Mouse (Mus musculus): ENCODE measurements at regions not wholly inside any gene's neighbourhood (a gene's known extent, or its start where the extent isn't known, plus 50 kb on each side); places are given as distances from the start of the nearest gene placed in this dataset.

- no peaks in the 10 kb centered on the region for H3K9me3 ChIP-seq (replicated peaks; ENCODE audit: insufficient read depth, low read length)
- TF ChIP-seq SIN3A (IDR thresholded peaks at IDR 0.05; ENCODE audit: low read length) (no peak), UBTF (IDR thresholded peaks at IDR 0.05; ENCODE audit: borderline replicate concordance, insufficient read depth, low read depth, low read length) (no peak), EP300 (IDR thresholded peaks at IDR 0.05; ENCODE audit: low read depth in 1 of 2, low read length in 2 of 2) (no peak), POLR2AphosphoS2 (IDR thresholded peaks at IDR 0.05; ENCODE audit: low read length) (no peak), SMC3 (IDR thresholded peaks at IDR 0.05; ENCODE audit: low read depth, low read length) (no peak), NELFE (IDR thresholded peaks at IDR 0.05; ENCODE audit: low read depth, low read length) (no peak), TBP (IDR thresholded peaks at IDR 0.05; ENCODE audit: low read depth, low read length) (no peak), ZNF384 (IDR thresholded peaks at IDR 0.05; ENCODE audit: low read depth, low read length) (no peak), ZC3H11A (IDR thresholded peaks at IDR 0.05; ENCODE audit: low read depth, low read length) (no peak), MYB (IDR thresholded peaks at IDR 0.05; ENCODE audit: low read depth, low read length) (no peak), ELF1 (IDR thresholded peaks at IDR 0.05; ENCODE audit: low read depth, low read length) (no peak), RAD21 (IDR thresholded peaks at IDR 0.05; ENCODE audit: low read depth, low read length) (no peak), POLR2AphosphoS5 (IDR thresholded peaks at IDR 0.05; ENCODE audit: borderline replicate concordance, low read depth, low read length) (no peak), BHLHE40 (IDR thresholded peaks at IDR 0.05; ENCODE audit: borderline replicate concordance, low read depth, low read length) (no peak), HCFC1 (IDR thresholded peaks at IDR 0.05; ENCODE audit: low read depth, low read length) (no peak), ZKSCAN1 (IDR thresholded peaks at IDR 0.05; ENCODE audit: low read depth, low read length) (no peak)
Measured at GRCm38 (mm10) chr15:96185901-96186300, 101.4 kb upstream of the Arid2 start.

GRCm38 (mm10) chr15:96189551-96189950 lies 97.8 kb upstream of the Arid2 start:
- TF ChIP-seq ZC3H11A (IDR thresholded peaks at IDR 0.05; ENCODE audit: low read depth, low read length) (no peak), CTCF (IDR thresholded peaks at IDR 0.05 in 2 of 3, conservative IDR thresholded peaks at IDR 0.05 in 1 of 3; ENCODE audit: control insufficient read depth in 1 of 3, insufficient read depth in 1 of 3, low read depth in 2 of 3, low read length in 3 of 3, poor library complexity in 1 of 3, severe bottlenecking in 1 of 3) (no peak), POLR2A (IDR thresholded peaks at IDR 0.05; ENCODE audit: control insufficient read depth in 1 of 2, insufficient read depth in 1 of 2, low read depth in 1 of 2, low read length in 2 of 2, poor library complexity in 1 of 2) (no peak), ELF1 (IDR thresholded peaks at IDR 0.05; ENCODE audit: low read depth, low read length) (no peak)
- no peak for DNase-seq (ENCODE audit: low read depth, low spot score)
- Histone ChIP-seq H3K79me2 (ENCODE audit: control insufficient read depth, insufficient read depth, low read length, poor library complexity) (no peaks in the 10 kb centered on the region), H3K9ac (ENCODE audit: control insufficient read depth, low read depth, low read length, poor library complexity, severe bottlenecking) (no peak overlapping the region), H3K27ac (ENCODE audit: control insufficient read depth, low read depth, low read length) (no peak overlapping the region), H3K9me3 (replicated peaks; ENCODE audit: insufficient read depth, low read length) (no peaks in the 10 kb centered on the region), H3K36me3 (ENCODE audit: control insufficient read depth in 1 of 2, insufficient read depth in 2 of 2, low read length in 2 of 2) (no peaks in the 10 kb centered on the region), H3K27me3 (ENCODE audit: control insufficient read depth in 1 of 2, insufficient read depth in 2 of 2, low read length in 2 of 2) (no peaks in the 10 kb centered on the region), H3K4me3 (ENCODE audit: control insufficient read depth in 1 of 2, insufficient read depth in 1 of 2, low read depth in 2 of 2, low read length in 2 of 2) (no peak overlapping the region), H3K4me1 (ENCODE audit: control insufficient read depth in 1 of 2, insufficient read depth in 2 of 2, low read length in 2 of 2) (no peaks in the 10 kb centered on the region)

More at GRCm38 (mm10) chr15:96185901-96186300, 101.4 kb upstream of the Arid2 start:
- H3K79me2 ChIP-seq (ENCODE audit: control insufficient read depth, insufficient read depth, low read length, poor library complexity): no peaks in the 10 kb centered on the region; the same call in 1 of the 2 replicates
- H3K27ac ChIP-seq (ENCODE audit: control insufficient read depth, low read depth, low read length): no peak overlapping the region
- no peak overlapping the region for H3K9ac ChIP-seq (ENCODE audit: control insufficient read depth, low read depth, low read length, poor library complexity, severe bottlenecking)
- DNase-seq (ENCODE audit: low read depth, low spot score): no peak
- H3K27me3 ChIP-seq (ENCODE audit: control insufficient read depth in 1 of 2, insufficient read depth in 2 of 2, low read length in 2 of 2): no peaks in the 10 kb centered on the region
- peaks cover 0 to 8% of the 10 kb centered on the region in 2 experiments; a peak in 2 of 4 replicates for H3K36me3 ChIP-seq (ENCODE audit: control insufficient read depth in 1 of 2, insufficient read depth in 2 of 2, low read length in 2 of 2)
- H3K4me1 ChIP-seq (ENCODE audit: control insufficient read depth in 1 of 2, insufficient read depth in 2 of 2, low read length in 2 of 2): peaks cover 2 to 11% of the 10 kb centered on the region in 2 experiments; a peak in 2 of 4 replicates
- H3K4me3 ChIP-seq (ENCODE audit: control insufficient read depth in 1 of 2, insufficient read depth in 1 of 2, low read depth in 2 of 2, low read length in 2 of 2): no peak overlapping the region

All from MEL (cell line).